Mouse (Mus musculus) stomach, postnatal 0 days (tissue): ENCODE results near the gene Slc44a2. TPM values are rescaled to one million over a fixed set of nuclear protein-coding genes. Genes with fewer than 3 reads are reported as not detected.
"Not testable (repeated sequence)": the region's sequence is repeated elsewhere in the genome, so short reads cannot be mapped to it uniquely, and the experiment has no call there.

Experiments used
- ATAC-seq: fragments of 200-750 bp; cut with Nextera tagmentation; 2 replicates; pipeline ENCODE4 v1.8.0; 2017; ENCODE audit not compliant: low FRiP score, low TSS enrichment
- DNase-seq: peaks from one replicate; pipeline ENCODE4 v3.0.0-alpha.2; 2016; ENCODE audit warnings: low spot score
- H3K27ac ChIP-seq: fragments of 300-500 bp; sonication (generic); replicated peaks from 2 replicates; pipeline ENCODE4 v1.5.1; 2014; ENCODE audit warnings: mild to moderate bottlenecking, control low read depth
- H3K27me3 ChIP-seq: fragments of 300-500 bp; sonication (generic); 2 replicates; pipeline ENCODE4 v1.6.1; 2014; ENCODE audit warnings: low read length; ENCODE audit not compliant: control insufficient read depth, insufficient read depth
- H3K36me3 ChIP-seq: fragments of 300-500 bp; sonication (generic); 2 replicates; pipeline ENCODE4 v1.6.1; 2014; ENCODE audit warnings: low read length, mixed read lengths; ENCODE audit not compliant: control insufficient read depth, insufficient read depth
- H3K4me1 ChIP-seq: fragments of 300-500 bp; sonication (generic); replicated peaks from 2 replicates; pipeline ENCODE4 v1.6.1; 2014; ENCODE audit warnings: antibody characterized with exemption; ENCODE audit not compliant: control insufficient read depth, insufficient read depth
- H3K4me2 ChIP-seq: fragments of 300-500 bp; sonication (generic); replicated peaks from 2 replicates; pipeline ENCODE4 v1.6.1; 2014; ENCODE audit warnings: low read depth, mild to moderate bottlenecking, control low read depth, moderate library complexity
- H3K4me3 ChIP-seq: fragments of 300-500 bp; sonication (generic); 2 replicates; pipeline ENCODE4 v1.5.1; 2014; ENCODE audit warnings: low read depth, low read length, control low read depth
- H3K9ac ChIP-seq: fragments of 300-500 bp; sonication (generic); 2 replicates; pipeline ENCODE4 v1.6.1; 2014; ENCODE audit warnings: mild to moderate bottlenecking, low read length, control low read depth, mixed read lengths
- H3K9me3 ChIP-seq: fragments of 300-500 bp; sonication (generic); 2 replicates; pipeline ENCODE4 v1.6.1; 2016; ENCODE audit warnings: low read length; ENCODE audit not compliant: control insufficient read depth
- CTCF ChIP-seq: IDR thresholded peaks from 2 replicates; pipeline ENCODE4 v1.5.1; 2016; ENCODE audit warnings: antibody characterized with exemption, low read depth, mild to moderate bottlenecking, moderate library complexity
- EP300 ChIP-seq: optimal IDR thresholded peaks from 2 replicates; pipeline ENCODE3; 2016; ENCODE audit warnings: antibody characterized with exemption
- WGBS: fragments of 180-500 bp; shearing (Covaris S2); extraction: QIAGEN DNeasy Blood & Tissue Kit; methylation state at CpG from one replicate; pipeline ENCODE4 v1.1.7; 2014; 5-methylcytosine and 5-hydroxymethylcytosine counted together
- polyA plus RNA-seq: library from polyadenylated mRNA; unstranded; fragments of >200 nt; fragmentation: Nextera tagmentation; extraction: Ambion mirVana; gene quantifications from 2 replicates; pipeline ENCODE4 v1.2.1, GENCODE M21; 2015

Gene Slc44a2
- polyA plus RNA-seq, 1 experiment from 2014 or later, result 55.2 TPM

GRCm38 (mm10) chr9:21318792-21319191 lies 1.7 kb upstream of the Slc44a2 start:
- 91% methylated on average over 6 of the region's 6 CpGs for WGBS

DNA sequence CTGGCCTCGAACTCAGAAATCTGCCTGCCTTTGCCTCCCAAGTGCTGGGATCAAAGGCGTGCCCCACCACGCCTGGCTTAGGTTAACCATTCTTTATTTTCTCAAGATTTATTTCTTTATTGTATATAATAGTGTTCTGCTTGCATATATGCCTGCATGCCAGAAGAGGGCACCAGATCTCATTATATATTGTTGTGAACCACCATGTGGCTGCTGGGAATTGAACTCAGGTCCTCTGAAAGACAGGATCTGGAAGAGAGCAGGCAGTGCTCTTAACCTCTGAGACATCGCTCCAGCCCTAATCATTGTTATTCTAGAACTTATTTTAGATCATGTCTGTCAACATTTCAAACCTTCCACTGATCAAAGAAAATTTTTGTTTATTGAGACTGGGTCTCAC lies 995 bp upstream of the Slc44a2 start:
- no peaks in the 10 kb centered on the region for H3K27me3 ChIP-seq
- TF ChIP-seq EP300 (no peak), CTCF (peak; percentile 34)
- no peak for DNase-seq
- 91% methylated on average over 4 of the region's 4 CpGs for WGBS
- no peaks in the 10 kb centered on the region for H3K4me1 ChIP-seq
- no peak overlapping the region for H3K9ac ChIP-seq
- no peaks in the 10 kb centered on the region for H3K36me3 ChIP-seq
- no peaks in the 10 kb centered on the region for H3K9me3 ChIP-seq
- no peak overlapping the region for H3K4me2 ChIP-seq
- no peak for ATAC-seq
- no peak overlapping the region for H3K4me3 ChIP-seq
- H3K27ac ChIP-seq, result no peak overlapping the region

More at GRCm38 (mm10) chr9:21318792-21319191, 1.7 kb upstream of the Slc44a2 start:
- no peak for ATAC-seq
- no peaks in the 10 kb centered on the region for H3K36me3 ChIP-seq
- no peak for DNase-seq
- H3K4me3 ChIP-seq, result no peak overlapping the region
- H3K4me2 ChIP-seq, result no peak overlapping the region
- no peak overlapping the region for H3K27ac ChIP-seq
- TF ChIP-seq CTCF (no peak), EP300 (no peak)
- no peaks in the 10 kb centered on the region for H3K27me3 ChIP-seq
- H3K9me3 ChIP-seq, result no peaks in the 10 kb centered on the region
- H3K4me1 ChIP-seq, result no peaks in the 10 kb centered on the region
- no peak overlapping the region for H3K9ac ChIP-seq

- WGBS, result 20% methylated on average over 4 of the region's 4 CpGs
Measured at GRCm38 (mm10) chr9:21320280-21320618, 249 bp upstream of the Slc44a2 start.

DNA sequence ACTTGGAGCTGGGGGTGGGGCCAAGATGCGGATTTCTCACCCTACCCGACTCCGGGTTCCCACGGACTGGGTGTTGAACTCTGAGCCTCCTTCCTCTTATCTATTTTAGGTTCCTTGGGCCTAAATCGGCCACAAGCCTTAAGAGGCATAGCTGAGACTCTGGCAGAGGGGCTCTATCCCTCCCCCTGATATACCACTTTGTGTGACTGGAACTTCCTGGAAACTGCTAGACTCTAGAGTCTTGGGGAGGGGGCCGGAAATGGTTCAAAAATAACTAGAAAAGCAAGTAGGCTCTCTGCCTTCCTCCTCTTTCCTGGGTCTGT lies 976 bp downstream of the Slc44a2 start:
- no peak for DNase-seq
- Histone ChIP-seq H3K36me3 (no peaks in the 10 kb centered on the region), H3K27me3 (no peaks in the 10 kb centered on the region), H3K4me1 (no peaks in the 10 kb centered on the region), H3K4me3 (peak overlapping the region; percentile 67), H3K4me2 (peak overlapping the region; percentile 84), H3K9me3 (no peaks in the 10 kb centered on the region), H3K27ac (no peak overlapping the region), H3K9ac (peak overlapping the region; percentile 74; the same call in 1 of the 2 replicates)
- TF ChIP-seq CTCF (no peak), EP300 (no peak)
- ATAC-seq, result no peak
- WGBS, result 9% methylated on average over 6 of the region's 6 CpGs

More at GRCm38 (mm10) chr9:21320280-21320618, 249 bp upstream of the Slc44a2 start:
- Histone ChIP-seq H3K27ac (no peak overlapping the region), H3K4me3 (peak overlapping the region; percentile 67), H3K4me2 (peak overlapping the region; percentile 84), H3K27me3 (no peaks in the 10 kb centered on the region), H3K9ac (peak overlapping the region; percentile 74; the same call in 1 of the 2 replicates), H3K9me3 (no peaks in the 10 kb centered on the region), H3K4me1 (no peaks in the 10 kb centered on the region), H3K36me3 (no peaks in the 10 kb centered on the region)
- ATAC-seq, result no peak
- DNase-seq, result no peak
- TF ChIP-seq EP300 (no peak), CTCF (no peak)

DNA sequence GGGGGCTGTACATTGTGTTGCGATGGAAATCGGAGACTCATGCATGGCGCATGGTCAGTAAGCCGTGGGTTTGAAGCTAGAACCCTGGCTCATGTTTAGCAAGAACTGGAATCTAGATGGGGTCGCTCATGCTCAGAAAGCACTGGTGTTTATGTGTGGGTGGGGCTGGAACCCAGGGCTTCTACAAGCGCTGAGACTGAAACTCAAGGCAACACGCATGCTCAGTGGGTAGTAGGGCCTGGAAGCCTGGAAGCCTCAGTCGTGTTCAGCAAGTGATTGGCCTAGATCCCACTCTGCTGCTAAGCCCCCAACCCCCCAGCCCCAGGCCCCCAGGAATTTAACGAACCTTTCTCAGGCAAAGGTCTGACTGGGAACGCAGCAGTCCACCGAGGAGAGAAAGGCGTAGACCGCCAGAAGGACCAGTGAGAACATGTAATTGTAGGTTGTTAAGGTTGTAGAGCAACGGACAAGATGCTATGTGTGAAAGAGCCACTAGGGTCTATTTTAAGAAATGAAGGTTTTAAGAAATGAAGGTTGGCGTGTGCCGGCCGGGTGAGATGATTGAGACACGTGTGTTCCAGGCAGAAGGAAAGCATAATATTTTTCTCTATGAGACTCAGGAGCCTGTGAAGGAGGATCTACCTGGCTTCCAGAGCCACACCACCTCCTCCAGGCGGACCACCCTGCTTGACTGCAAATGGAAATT lies 1.9 kb downstream of the Slc44a2 start:
- Histone ChIP-seq H3K4me1 (no peaks in the 10 kb centered on the region), H3K9me3 (no peaks in the 10 kb centered on the region), H3K4me3 (no peak overlapping the region), H3K9ac (no peak overlapping the region), H3K36me3 (no peaks in the 10 kb centered on the region), H3K27ac (no peak overlapping the region), H3K4me2 (no peak overlapping the region; the same call in 1 of the 2 replicates), H3K27me3 (no peaks in the 10 kb centered on the region)
- WGBS, result 82% methylated on average over 19 of the region's 19 CpGs
- TF ChIP-seq CTCF (no peak), EP300 (no peak)
- DNase-seq (no peak), ATAC-seq (no peak)

DNA sequence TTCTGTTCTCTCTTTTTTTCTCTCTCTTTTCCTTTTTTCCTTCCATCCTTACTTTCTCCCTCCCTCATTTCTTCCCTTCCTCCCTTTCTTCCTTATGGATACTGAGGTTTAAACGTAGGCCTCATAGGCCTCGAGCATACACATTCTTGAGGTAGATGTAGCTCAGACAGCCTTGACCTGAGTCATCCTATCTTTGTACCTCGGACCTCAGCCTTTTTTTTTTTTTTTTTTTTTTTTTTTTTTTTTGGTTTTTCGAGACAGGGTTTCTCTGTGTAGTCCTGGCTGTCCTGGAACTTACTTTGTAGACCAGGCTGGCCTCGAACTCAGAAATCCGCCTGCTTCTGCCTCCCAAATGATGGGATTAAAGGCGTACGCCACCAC lies 2.4 kb downstream of the Slc44a2 start:
- not testable (repeated sequence) for DNase-seq, H3K4me1 ChIP-seq, H3K4me2 ChIP-seq, H3K9ac ChIP-seq, H3K9me3 ChIP-seq, ATAC-seq, H3K36me3 ChIP-seq, H3K4me3 ChIP-seq, H3K27ac ChIP-seq, H3K27me3 ChIP-seq
- WGBS, result 85% methylated on average over 7 of the region's 8 CpGs
